Mouse (Mus musculus) stomach, postnatal 0 days (tissue): ENCODE measurements at regions not wholly inside any gene's neighbourhood (a gene's known extent, or its start where the extent isn't known, plus 50 kb on each side); places are given as distances from the start of the nearest gene placed in this dataset.

Experiments used
- ATAC-seq: fragments of 200-750 bp; cut with Nextera tagmentation; 2 replicates; pipeline ENCODE4 v1.8.0; 2017; ENCODE audit not compliant: low FRiP score, low TSS enrichment
- DNase-seq: peaks from one replicate; pipeline ENCODE4 v3.0.0-alpha.2; 2016; ENCODE audit warnings: low spot score
- H3K27ac ChIP-seq: fragments of 300-500 bp; sonication (generic); replicated peaks from 2 replicates; pipeline ENCODE4 v1.5.1; 2014; ENCODE audit warnings: mild to moderate bottlenecking, control low read depth
- H3K27me3 ChIP-seq: fragments of 300-500 bp; sonication (generic); 2 replicates; pipeline ENCODE4 v1.6.1; 2014; ENCODE audit warnings: low read length; ENCODE audit not compliant: control insufficient read depth, insufficient read depth
- H3K36me3 ChIP-seq: fragments of 300-500 bp; sonication (generic); 2 replicates; pipeline ENCODE4 v1.6.1; 2014; ENCODE audit warnings: low read length, mixed read lengths; ENCODE audit not compliant: control insufficient read depth, insufficient read depth
- H3K4me1 ChIP-seq: fragments of 300-500 bp; sonication (generic); replicated peaks from 2 replicates; pipeline ENCODE4 v1.6.1; 2014; ENCODE audit warnings: antibody characterized with exemption; ENCODE audit not compliant: control insufficient read depth, insufficient read depth
- H3K4me2 ChIP-seq: fragments of 300-500 bp; sonication (generic); replicated peaks from 2 replicates; pipeline ENCODE4 v1.6.1; 2014; ENCODE audit warnings: low read depth, mild to moderate bottlenecking, control low read depth, moderate library complexity
- H3K4me3 ChIP-seq: fragments of 300-500 bp; sonication (generic); 2 replicates; pipeline ENCODE4 v1.5.1; 2014; ENCODE audit warnings: low read depth, low read length, control low read depth
- H3K9ac ChIP-seq: fragments of 300-500 bp; sonication (generic); 2 replicates; pipeline ENCODE4 v1.6.1; 2014; ENCODE audit warnings: mild to moderate bottlenecking, low read length, control low read depth, mixed read lengths
- H3K9me3 ChIP-seq: fragments of 300-500 bp; sonication (generic); 2 replicates; pipeline ENCODE4 v1.6.1; 2016; ENCODE audit warnings: low read length; ENCODE audit not compliant: control insufficient read depth
- CTCF ChIP-seq: IDR thresholded peaks from 2 replicates; pipeline ENCODE4 v1.5.1; 2016; ENCODE audit warnings: antibody characterized with exemption, low read depth, mild to moderate bottlenecking, moderate library complexity
- EP300 ChIP-seq: optimal IDR thresholded peaks from 2 replicates; pipeline ENCODE3; 2016; ENCODE audit warnings: antibody characterized with exemption
- WGBS: fragments of 180-500 bp; shearing (Covaris S2); extraction: QIAGEN DNeasy Blood & Tissue Kit; methylation state at CpG from one replicate; pipeline ENCODE4 v1.1.7; 2014; 5-methylcytosine and 5-hydroxymethylcytosine counted together

- Histone ChIP-seq H3K9me3 (no peaks in the 10 kb centered on the region), H3K36me3 (no peaks in the 10 kb centered on the region), H3K9ac (no peak overlapping the region), H3K4me1 (no peaks in the 10 kb centered on the region), H3K27ac (no peak overlapping the region; the same call in 1 of the 2 replicates), H3K4me3 (no peak overlapping the region), H3K27me3 (no peaks in the 10 kb centered on the region), H3K4me2 (no peak overlapping the region)
- WGBS: 100% methylated on average over 3 of the region's 3 CpGs
- ATAC-seq (no peak), DNase-seq (no peak)
- TF ChIP-seq EP300: no peak
- TF ChIP-seq CTCF: no peak
Observed at GRCm38 (mm10) chr7:79212231-79212630, 60.8 kb upstream of the Abhd2 start.

- 93% methylated on average over 5 of the region's 5 CpGs for WGBS
- no peaks in the 10 kb centered on the region for H3K4me1 ChIP-seq
Observed at GRCm38 (mm10) chr7:79215001-79215400, 58.0 kb upstream of the Abhd2 start.

GRCm38 (mm10) chr7:79217232-79217631, 55.8 kb upstream of the Abhd2 start:
- WGBS: 66% methylated on average over 2 of the region's 2 CpGs
- H3K27me3 ChIP-seq: no peaks in the 10 kb centered on the region
- H3K4me1 ChIP-seq: no peaks in the 10 kb centered on the region
- DNase-seq (no peak), ATAC-seq (no peak)
- H3K9ac ChIP-seq: no peak overlapping the region
- H3K4me2 ChIP-seq: no peak overlapping the region
- no peak for TF ChIP-seq EP300
- no peak for TF ChIP-seq CTCF
- no peaks in the 10 kb centered on the region for H3K9me3 ChIP-seq
- no peaks in the 10 kb centered on the region for H3K36me3 ChIP-seq
- no peak overlapping the region for H3K27ac ChIP-seq
- H3K4me3 ChIP-seq: no peak overlapping the region

More at GRCm38 (mm10) chr7:79215001-79215400, 58.0 kb upstream of the Abhd2 start:
- Histone ChIP-seq H3K4me3 (no peak overlapping the region), H3K27me3 (no peaks in the 10 kb centered on the region), H3K9ac (no peak overlapping the region), H3K4me2 (no peak overlapping the region), H3K27ac (no peak overlapping the region), H3K9me3 (no peaks in the 10 kb centered on the region), H3K36me3 (no peaks in the 10 kb centered on the region)
- TF ChIP-seq EP300 (no peak), CTCF (no peak)
- DNase-seq: no peak
- ATAC-seq: no peak

GRCm38 (mm10) chr7:79222626-79223335, 50.2 kb upstream of the Abhd2 start:
- Histone ChIP-seq H3K4me3 (no peak overlapping the region), H3K27me3 (no peaks in the 10 kb centered on the region), H3K9me3 (no peaks in the 10 kb centered on the region), H3K36me3 (no peaks in the 10 kb centered on the region), H3K4me1 (no peaks in the 10 kb centered on the region), H3K9ac (no peak overlapping the region), H3K27ac (no peak overlapping the region), H3K4me2 (no peak overlapping the region)
- no peak for ATAC-seq
- no peak for DNase-seq
- WGBS: 90% methylated on average over 9 of the region's 9 CpGs
- TF ChIP-seq CTCF (no peak), EP300 (no peak)
